Mouse (Mus musculus) olfactory bulb, adult 2 months (tissue): ENCODE results near the gene Gtsf1. TPM values are rescaled to one million over a fixed set of nuclear protein-coding genes. Genes with fewer than 3 reads are reported as not detected.

Experiments
- H3K27ac ChIP-seq: fragments of 200-500 bp; 2 replicates; pipeline ENCODE4 v1.5.1; 2012; ENCODE audit warnings: low read depth, low read length; ENCODE audit not compliant: insufficient read depth
- H3K4me1 ChIP-seq: fragments of 200-500 bp; 2 replicates; pipeline ENCODE4 v1.6.1; 2012; ENCODE audit warnings: low read length; ENCODE audit not compliant: control insufficient read depth, insufficient read depth
- H3K4me3 ChIP-seq: fragments of 200-500 bp; 2 replicates; pipeline ENCODE4 v1.5.1; 2012; ENCODE audit warnings: mild to moderate bottlenecking, low read depth, low read length, moderate library complexity; ENCODE audit not compliant: insufficient read depth
- CTCF ChIP-seq: fragments of 200-500 bp; IDR thresholded peaks from 2 replicates; pipeline ENCODE4 v1.5.1; 2012; ENCODE audit warnings: low read depth, mild to moderate bottlenecking, low read length, moderate library complexity; ENCODE audit not compliant: insufficient read depth
- POLR2A ChIP-seq: fragments of 200-500 bp; IDR thresholded peaks from 2 replicates; pipeline ENCODE4 v1.6.1; 2012; ENCODE audit warnings: mild to moderate bottlenecking, low read depth, low read length, moderate library complexity; ENCODE audit not compliant: insufficient read depth
- WGBS: fragments of 180-500 bp; shearing (Covaris S2); methylation state at CpG from one replicate; pipeline ENCODE4 v1.1.7; 2018; 5-methylcytosine and 5-hydroxymethylcytosine counted together
- polyA plus RNA-seq: library from polyadenylated mRNA; stranded (reverse); fragments of >200 nt; gene quantifications from 2 replicates; pipeline ENCODE4 v1.2.4, GENCODE M21; 2012; ENCODE audit warnings: low replicate concordance; ENCODE audit not compliant: missing spikeins, insufficient read depth, insufficient read length

Gene Gtsf1
- polyA plus RNA-seq, 1 experiment, result not detected

GRCm38 (mm10) chr15:103377752-103378664 lies 52.3 kb downstream of the Gtsf1 start:
- H3K27ac ChIP-seq, result no peak overlapping the region
- TF ChIP-seq CTCF, result no peak
- TF ChIP-seq POLR2A, result no peak
- peaks cover 11% of the 10 kb centered on the region; the same call in 1 of the 2 replicates for H3K4me1 ChIP-seq
- no peak overlapping the region for H3K4me3 ChIP-seq
- WGBS, result 83% methylated on average over 3 of the region's 3 CpGs

DNA sequence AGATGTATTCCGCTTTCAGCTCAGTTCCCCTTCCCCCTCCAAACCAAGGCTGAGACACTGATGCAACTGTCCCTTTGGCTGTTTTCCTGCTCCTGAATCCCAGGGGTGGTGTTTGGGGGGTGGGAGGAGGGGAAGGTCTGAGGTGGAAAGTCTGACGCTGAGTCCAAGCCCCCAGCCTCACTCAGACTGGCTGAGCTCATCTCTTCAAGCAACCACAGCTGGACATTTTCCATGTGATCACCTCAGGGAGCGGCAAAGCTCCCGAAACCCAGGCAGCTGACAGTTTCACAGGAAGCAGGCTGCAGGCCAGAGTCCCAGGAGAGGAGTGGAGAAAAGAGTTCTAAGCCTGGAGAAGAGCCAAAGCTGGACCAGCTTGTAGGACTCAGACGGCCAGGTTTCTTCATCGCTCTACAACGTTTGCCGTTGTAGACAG lies 53.4 kb downstream of the Gtsf1 start:
- no peak for TF ChIP-seq POLR2A
- no peak for TF ChIP-seq CTCF
- Histone ChIP-seq H3K4me3 (no peak overlapping the region), H3K27ac (no peak overlapping the region), H3K4me1 (peaks cover 10% of the 10 kb centered on the region; the same call in 1 of the 2 replicates)
- 64% methylated on average over 8 of the region's 8 CpGs for WGBS

- no peak for TF ChIP-seq CTCF
- no peak for TF ChIP-seq POLR2A
- Histone ChIP-seq H3K4me3 (no peak overlapping the region), H3K27ac (no peak overlapping the region), H3K4me1 (peaks cover 10% of the 10 kb centered on the region; the same call in 1 of the 2 replicates)
- 91% methylated on average over 4 of the region's 4 CpGs for WGBS
Measured at GRCm38 (mm10) chr15:103375112-103375800, 55.0 kb downstream of the Gtsf1 start.

DNA sequence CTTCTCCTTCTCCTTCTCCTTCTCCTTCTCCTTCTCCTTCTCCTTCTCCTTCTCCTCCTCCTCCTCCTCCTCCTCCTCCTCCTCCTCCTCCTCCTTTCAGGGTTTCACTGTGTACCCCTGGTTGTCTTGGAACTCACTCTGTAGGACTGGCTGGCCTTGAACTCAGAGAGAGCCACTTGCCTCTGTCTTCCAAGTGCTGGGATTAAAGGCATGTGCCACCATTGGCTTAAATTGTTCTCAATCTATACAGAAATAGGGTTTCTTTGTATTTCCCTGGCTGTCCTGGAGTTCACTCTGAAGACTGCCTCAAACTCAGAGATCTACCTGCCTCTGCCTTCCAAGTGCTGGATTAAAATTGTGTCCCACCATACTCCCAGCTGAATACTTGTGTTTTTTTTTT lies 57.8 kb downstream of the Gtsf1 start:
- TF ChIP-seq POLR2A (no peak), CTCF (no peak)
- Histone ChIP-seq H3K4me3 (no peak overlapping the region), H3K27ac (no peak overlapping the region), H3K4me1 (no peaks in the 10 kb centered on the region)

GRCm38 (mm10) chr15:103371741-103372140 lies 58.5 kb downstream of the Gtsf1 start:
- Histone ChIP-seq H3K4me3 (no peak overlapping the region), H3K4me1 (peaks cover 4% of the 10 kb centered on the region), H3K27ac (no peak overlapping the region)
- no peak for TF ChIP-seq CTCF
- TF ChIP-seq POLR2A, result no peak
- WGBS, result 88% methylated on average over 1 of the region's 1 CpGs

GRCm38 (mm10) chr15:103371208-103371607 lies 59.1 kb downstream of the Gtsf1 start:
- 42% methylated on average over 2 of the region's 2 CpGs for WGBS

GRCm38 (mm10) chr15:103370462-103370861 lies 59.8 kb downstream of the Gtsf1 start:
- Histone ChIP-seq H3K27ac (no peak overlapping the region), H3K4me1 (peaks cover 17% of the 10 kb centered on the region), H3K4me3 (no peak overlapping the region)
- TF ChIP-seq POLR2A (no peak), CTCF (no peak)
- 76% methylated on average over 4 of the region's 4 CpGs for WGBS

More at GRCm38 (mm10) chr15:103371208-103371607, 59.1 kb downstream of the Gtsf1 start:
- no peak overlapping the region for H3K4me3 ChIP-seq
- H3K27ac ChIP-seq, result no peak overlapping the region
- H3K4me1 ChIP-seq, result peaks cover 9% of the 10 kb centered on the region
- TF ChIP-seq POLR2A (no peak), CTCF (no peak)

DNA sequence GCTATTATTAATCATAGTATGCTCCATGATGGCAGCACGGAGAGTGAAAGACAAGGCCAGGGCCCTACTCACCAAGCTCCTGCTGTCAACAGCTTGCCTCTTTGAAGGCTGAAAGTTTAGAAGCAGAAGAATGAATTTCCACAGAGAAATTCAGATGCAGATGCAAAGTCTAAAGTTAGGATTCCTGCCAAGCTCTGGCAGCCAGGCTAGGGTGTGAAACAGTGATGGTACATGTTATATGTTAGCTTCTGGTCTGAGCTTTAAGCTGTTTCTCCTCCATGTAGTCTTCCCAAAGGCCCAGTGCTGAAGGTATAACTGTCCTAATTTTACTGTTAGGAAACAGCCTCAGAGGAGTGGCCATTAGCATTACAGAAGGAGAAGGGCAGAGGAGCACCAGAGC lies 61.1 kb downstream of the Gtsf1 start:
- WGBS, result 84% methylated on average over 1 of the region's 1 CpGs
- no peak overlapping the region for H3K27ac ChIP-seq
- no peak overlapping the region for H3K4me3 ChIP-seq
- peaks cover 18% of the 10 kb centered on the region for H3K4me1 ChIP-seq
- TF ChIP-seq CTCF, result no peak
- TF ChIP-seq POLR2A, result no peak

- H3K27ac ChIP-seq, result no peak overlapping the region
- TF ChIP-seq CTCF, result no peak
- no peak for TF ChIP-seq POLR2A
- WGBS, result 90% methylated on average over 4 of the region's 4 CpGs
- H3K4me3 ChIP-seq, result no peak overlapping the region
- H3K4me1 ChIP-seq, result peaks cover 18% of the 10 kb centered on the region
Measured at GRCm38 (mm10) chr15:103368179-103368940, 61.9 kb downstream of the Gtsf1 start.
